Mouse (Mus musculus) kidney, adult 2 months (tissue): ENCODE data around the gene Dnajc13.

Source experiments
- CTCF ChIP-seq: fragments of 200-500 bp; conservative IDR thresholded peaks from 2 replicates; pipeline ENCODE4 v1.5.1; 2011; ENCODE audit warnings: low read depth, mild to moderate bottlenecking, control low read depth, low read length, moderate library complexity, mixed read lengths; ENCODE audit not compliant: insufficient read depth, insufficient read length
- POLR2A ChIP-seq: fragments of 200-500 bp; IDR thresholded peaks from one replicate; pipeline ENCODE4 v1.6.1; 2011; ENCODE audit warnings: low read depth, low read length, control low read depth

DNA sequence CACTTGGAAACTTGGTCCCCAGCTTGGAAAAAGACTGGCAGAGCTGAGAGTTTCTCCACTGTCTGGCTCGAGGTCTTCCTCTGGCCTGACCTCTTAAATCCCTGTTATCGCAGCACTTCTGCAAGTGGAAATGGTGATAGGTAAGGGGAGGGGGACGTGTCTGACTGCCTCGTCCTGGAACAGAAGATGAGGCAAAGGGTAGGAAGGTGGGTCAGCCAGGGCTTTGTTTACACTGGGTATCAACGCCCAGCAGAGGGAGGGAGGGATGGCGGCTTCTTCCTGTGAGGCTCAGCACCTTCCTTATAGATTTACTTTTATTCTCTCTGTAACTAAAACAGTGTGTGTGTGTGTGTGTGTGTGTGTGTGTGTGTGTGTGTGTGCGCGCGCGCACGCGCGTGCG is 119.9 kb downstream of the Dnajc13 start:
- no peak for TF ChIP-seq CTCF
- TF ChIP-seq POLR2A, result no peak
